Mouse (Mus musculus): Measurements from ENCODE around the gene Olfr1249. TPM values are rescaled to one million over a fixed set of nuclear protein-coding genes. Genes with fewer than 3 reads are reported as not detected.
"Not testable (repeated sequence)": the region's sequence is repeated elsewhere in the genome, so short reads cannot be mapped to it uniquely, and the experiment has no call there.

Gene Olfr1249
- polyA plus RNA-seq (2015; fragmentation: Nextera tagmentation; extraction: Ambion mirVana) = not detected in 2 replicates

DNA sequence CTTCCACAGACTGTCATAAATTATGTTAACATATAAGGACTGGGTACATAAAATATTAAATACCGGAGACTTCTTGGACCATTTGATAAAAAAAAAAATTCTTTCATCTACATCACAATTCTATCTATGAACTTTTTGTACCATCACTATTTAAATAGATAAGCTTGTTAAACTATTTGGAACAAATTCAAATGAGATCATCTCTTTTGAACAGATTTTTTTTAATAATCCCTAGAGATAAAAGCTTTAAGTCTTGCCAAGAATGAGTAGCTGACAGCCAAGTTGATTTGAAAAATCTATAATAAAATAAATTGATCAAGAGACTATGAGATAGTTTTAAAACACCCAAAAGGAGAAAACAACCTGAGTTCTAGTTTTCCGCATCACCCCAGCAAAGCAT is at the start of gene Olfr1249:
Gene Olfr1249, minus strand, starts transcription at position 101 of the 400 bp plus-strand sequence.
- Histone ChIP-seq H3K27me3 (replicated peaks) (no peaks in the 10 kb centered on the region), H3K4me2 (no peak within 1 kb of the TSS), H3K9ac (no peak within 1 kb of the TSS), H3K9me3 (no peaks in the 10 kb centered on the region), H3K36me3 (no peaks in the 10 kb centered on the region), H3K27ac (replicated peaks) (no peak within 1 kb of the TSS), H3K4me1 (no peaks in the 10 kb centered on the region), H3K4me3 (no peak within 1 kb of the TSS)
- no peak for ATAC-seq (ENCODE audit: extremely low read depth, insufficient number of reproducible peaks, low FRiP score, low TSS enrichment)
- WGBS = 79% methylated on average over 2 of the region's 2 CpGs

DNA sequence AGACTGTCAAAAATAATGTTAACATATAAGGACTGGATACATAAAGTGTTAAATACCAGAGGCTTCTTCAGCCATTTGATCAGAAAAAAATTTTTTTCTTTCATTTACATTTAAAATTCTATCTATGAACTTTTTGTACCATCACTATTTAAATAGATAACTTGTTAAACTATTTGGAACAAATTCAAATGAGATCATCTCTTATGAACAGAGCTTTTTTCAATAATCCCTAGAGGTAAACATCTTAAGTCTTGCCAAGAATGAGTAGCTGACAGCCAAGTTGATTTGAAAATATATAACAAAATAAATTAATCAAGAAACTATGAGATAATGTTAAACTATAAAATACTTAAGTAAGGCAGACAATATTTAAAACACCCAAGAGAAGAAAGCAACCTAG is 37.1 kb upstream of the Olfr1249 start, which contains the start of gene Olfr1251:
Gene Olfr1251, minus strand, starts transcription at position 101 of the 400 bp plus-strand sequence.
- H3K27ac ChIP-seq (replicated peaks) = no peak within 1 kb of the TSS
- H3K9ac ChIP-seq = no peak within 1 kb of the TSS
- no peaks in the 10 kb centered on the region for H3K4me1 ChIP-seq
- H3K9me3 ChIP-seq = no peaks in the 10 kb centered on the region
- H3K27me3 ChIP-seq (replicated peaks) = no peaks in the 10 kb centered on the region
- no peaks in the 10 kb centered on the region for H3K36me3 ChIP-seq
- no peak within 1 kb of the TSS for H3K4me2 ChIP-seq
- no peak within 1 kb of the TSS for H3K4me3 ChIP-seq
- no peak for ATAC-seq (ENCODE audit: extremely low read depth, insufficient number of reproducible peaks, low FRiP score, low TSS enrichment)

DNA sequence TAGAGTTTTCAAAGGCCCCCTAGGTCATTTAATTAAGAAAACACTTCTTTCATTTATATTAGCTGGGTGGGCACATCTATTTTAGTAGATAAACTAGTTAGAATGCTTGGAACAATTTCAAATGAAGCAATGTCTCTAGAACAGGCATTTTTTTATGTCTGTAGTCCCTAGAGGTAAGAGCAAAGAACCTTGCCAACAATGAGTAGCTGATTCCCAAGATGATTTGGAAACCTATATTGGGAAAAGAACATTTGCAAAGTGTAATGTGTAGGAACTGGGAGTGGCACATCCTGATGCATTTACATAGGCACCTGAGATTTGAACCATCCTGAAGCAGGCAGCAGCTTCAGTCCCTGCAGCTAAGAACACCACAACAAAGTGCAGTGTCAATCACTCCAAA is 26.6 kb upstream of the Olfr1249 start, which contains the start of gene Olfr1250:
Gene Olfr1250, minus strand, starts transcription at position 101 of the 400 bp plus-strand sequence.
- Histone ChIP-seq H3K36me3 (no peaks in the 10 kb centered on the region), H3K4me2 (no peak within 1 kb of the TSS), H3K9me3 (no peaks in the 10 kb centered on the region), H3K27me3 (replicated peaks) (no peaks in the 10 kb centered on the region), H3K4me1 (no peaks in the 10 kb centered on the region), H3K4me3 (no peak within 1 kb of the TSS), H3K27ac (replicated peaks) (no peak within 1 kb of the TSS), H3K9ac (no peak within 1 kb of the TSS)
- ATAC-seq (ENCODE audit: extremely low read depth, insufficient number of reproducible peaks, low FRiP score, low TSS enrichment) = no peak

DNA sequence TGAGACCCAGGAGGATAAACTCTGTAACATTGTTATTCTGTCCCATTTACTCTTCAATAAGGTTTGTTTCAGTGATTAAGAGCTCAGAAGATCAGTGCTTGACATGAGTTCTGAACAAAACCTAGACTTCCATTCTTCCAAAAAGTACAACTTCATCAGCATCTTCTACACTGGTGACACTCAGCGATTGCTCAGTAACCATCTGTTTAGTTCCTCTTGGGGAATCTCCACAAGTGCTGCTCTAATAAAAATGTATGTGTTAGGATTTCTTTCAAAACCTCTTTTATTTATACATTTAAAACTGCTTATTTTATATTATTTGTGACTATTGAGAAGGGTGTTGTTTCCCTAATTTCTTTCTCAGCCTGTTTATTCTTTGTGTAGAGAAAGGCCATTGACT is 16.6 kb downstream of the Olfr1249 start, which contains the start of gene Olfr1248:
Gene Olfr1248, minus strand, starts transcription at position 101 of the 400 bp plus-strand sequence.
- ATAC-seq (ENCODE audit: extremely low read depth, insufficient number of reproducible peaks, low FRiP score, low TSS enrichment); H3K27me3 ChIP-seq (replicated peaks); H3K36me3 ChIP-seq; H3K27ac ChIP-seq (replicated peaks); H3K9ac ChIP-seq; H3K4me1 ChIP-seq; H3K4me3 ChIP-seq; H3K9me3 ChIP-seq; H3K4me2 ChIP-seq: not testable (repeated sequence)
- WGBS = 87% methylated on average over 1 of the region's 1 CpGs

DNA sequence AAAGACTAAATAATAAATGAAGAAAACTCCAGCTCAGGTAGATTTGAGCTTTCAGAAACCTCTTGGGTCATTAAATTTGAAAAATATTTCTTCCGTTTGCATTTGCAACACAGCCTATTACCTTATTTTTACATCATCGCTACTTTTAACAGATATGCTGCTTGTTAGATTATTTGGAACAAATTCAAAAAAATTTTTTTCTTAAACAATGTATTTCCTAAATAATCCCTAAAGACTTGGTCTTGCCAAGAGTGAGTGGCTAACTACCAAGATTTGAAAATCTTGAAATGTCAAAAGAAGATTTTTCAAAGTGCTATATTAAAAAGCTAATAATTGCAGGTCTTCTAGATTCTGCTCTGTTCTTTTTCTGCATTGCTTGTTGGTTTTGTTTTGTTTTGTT is 20.8 kb downstream of the Olfr1249 start, which contains the start of gene Olfr1247:
Gene Olfr1247, minus strand, starts transcription at position 101 of the 400 bp plus-strand sequence.
- Histone ChIP-seq H3K27me3 (replicated peaks) (no peaks in the 10 kb centered on the region), H3K4me3 (no peak within 1 kb of the TSS), H3K9ac (no peak within 1 kb of the TSS), H3K36me3 (no peaks in the 10 kb centered on the region), H3K27ac (replicated peaks) (no peak within 1 kb of the TSS), H3K4me1 (no peaks in the 10 kb centered on the region), H3K4me2 (no peak within 1 kb of the TSS), H3K9me3 (no peaks in the 10 kb centered on the region)
- no peak for ATAC-seq (ENCODE audit: extremely low read depth, insufficient number of reproducible peaks, low FRiP score, low TSS enrichment)
- 77% methylated on average over 2 of the region's 2 CpGs for WGBS

DNA sequence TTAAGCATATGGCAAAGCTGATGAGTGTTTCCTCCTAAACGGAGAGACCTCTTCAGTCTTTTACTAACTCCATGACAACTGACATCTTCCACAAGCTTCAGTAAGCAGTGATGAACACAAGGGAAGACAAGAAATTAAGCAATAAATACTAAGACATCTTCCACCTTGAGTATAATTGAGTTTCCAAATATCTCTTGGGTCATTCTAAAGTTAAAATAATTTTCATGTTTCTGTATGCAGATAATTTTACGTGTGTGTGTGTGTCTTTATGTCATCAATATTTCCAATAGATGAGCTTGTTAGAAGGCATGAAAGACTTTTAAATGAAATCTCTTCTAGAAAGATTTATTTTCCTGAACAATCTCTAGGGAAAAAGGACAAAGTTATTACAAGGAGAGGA is 41.7 kb downstream of the Olfr1249 start, which contains the start of gene Olfr1246:
Gene Olfr1246, minus strand, starts transcription at position 101 of the 400 bp plus-strand sequence.
- Histone ChIP-seq H3K4me3 (no peak within 1 kb of the TSS), H3K36me3 (no peaks in the 10 kb centered on the region), H3K4me1 (no peaks in the 10 kb centered on the region), H3K4me2 (no peak within 1 kb of the TSS), H3K27me3 (replicated peaks) (no peaks in the 10 kb centered on the region), H3K9ac (no peak within 1 kb of the TSS), H3K27ac (replicated peaks) (no peak within 1 kb of the TSS), H3K9me3 (no peaks in the 10 kb centered on the region; the same call in 1 of the 2 replicates)
- no peak for ATAC-seq (ENCODE audit: extremely low read depth, insufficient number of reproducible peaks, low FRiP score, low TSS enrichment)
- 63% methylated on average over 2 of the region's 2 CpGs for WGBS

Other genes with a start within 250 kb of the Olfr1249 start
- not detected in 2 replicates for gene Olfr1238, start 225.3 kb downstream of the Olfr1249 start, polyA plus RNA-seq (2015; fragmentation: Nextera tagmentation; extraction: Ambion mirVana)
- gene Olfr1239, start 214.6 kb downstream of the Olfr1249 start, polyA plus RNA-seq (2015; fragmentation: Nextera tagmentation; extraction: Ambion mirVana) = not detected in 2 replicates
- gene Olfr1240, start 192.0 kb downstream of the Olfr1249 start, polyA plus RNA-seq (2015; fragmentation: Nextera tagmentation; extraction: Ambion mirVana) = not detected in 2 replicates
- not detected in 2 replicates for gene Olfr1241, start 147.9 kb downstream of the Olfr1249 start, polyA plus RNA-seq (2015; fragmentation: Nextera tagmentation; extraction: Ambion mirVana)
- not detected in 2 replicates for gene Olfr1242, start 136.6 kb downstream of the Olfr1249 start, polyA plus RNA-seq (2015; fragmentation: Nextera tagmentation; extraction: Ambion mirVana)
- gene Olfr1243, start 103.5 kb downstream of the Olfr1249 start, polyA plus RNA-seq (2015; fragmentation: Nextera tagmentation; extraction: Ambion mirVana) = not detected in 2 replicates
- gene Olfr1245, start 56.5 kb downstream of the Olfr1249 start, polyA plus RNA-seq (2015; fragmentation: Nextera tagmentation; extraction: Ambion mirVana) = not detected in 2 replicates
- not detected in 2 replicates for gene Olfr1246, start 41.8 kb downstream of the Olfr1249 start, polyA plus RNA-seq (2015; fragmentation: Nextera tagmentation; extraction: Ambion mirVana)
- not detected in 2 replicates for gene Olfr1247, start 20.9 kb downstream of the Olfr1249 start, polyA plus RNA-seq (2015; fragmentation: Nextera tagmentation; extraction: Ambion mirVana)
- not detected in 2 replicates for gene Olfr1248, start 16.7 kb downstream of the Olfr1249 start, polyA plus RNA-seq (2015; fragmentation: Nextera tagmentation; extraction: Ambion mirVana)
- not detected in 2 replicates for gene Olfr1250, start 26.5 kb upstream of the Olfr1249 start, polyA plus RNA-seq (2015; fragmentation: Nextera tagmentation; extraction: Ambion mirVana)
- not detected in 2 replicates for gene Olfr1251, start 37.0 kb upstream of the Olfr1249 start, polyA plus RNA-seq (2015; fragmentation: Nextera tagmentation; extraction: Ambion mirVana)
- not detected in 2 replicates for gene Olfr1252, start 90.0 kb upstream of the Olfr1249 start, polyA plus RNA-seq (2015; fragmentation: Nextera tagmentation; extraction: Ambion mirVana)
- gene Olfr1253, start 122.1 kb upstream of the Olfr1249 start, polyA plus RNA-seq (2015; fragmentation: Nextera tagmentation; extraction: Ambion mirVana) = not detected in 2 replicates
- gene Olfr1254, start 158.6 kb upstream of the Olfr1249 start, polyA plus RNA-seq (2015; fragmentation: Nextera tagmentation; extraction: Ambion mirVana) = not detected in 2 replicates
- gene Olfr1255, start 177.1 kb upstream of the Olfr1249 start, polyA plus RNA-seq (2015; fragmentation: Nextera tagmentation; extraction: Ambion mirVana) = not detected in 2 replicates
- gene Olfr1256, start 206.6 kb upstream of the Olfr1249 start, polyA plus RNA-seq (2015; fragmentation: Nextera tagmentation; extraction: Ambion mirVana) = not detected in 2 replicates
- gene Olfr48, start 213.2 kb upstream of the Olfr1249 start, polyA plus RNA-seq (2015; fragmentation: Nextera tagmentation; extraction: Ambion mirVana) = not detected in 2 replicates
- not detected in 2 replicates for gene Olfr1257, start 243.5 kb upstream of the Olfr1249 start, polyA plus RNA-seq (2015; fragmentation: Nextera tagmentation; extraction: Ambion mirVana)